Mouse (Mus musculus): ENCODE data around the gene Gm9767. TPM values are rescaled to one million over a fixed set of nuclear protein-coding genes. Genes with fewer than 3 reads are reported as not detected.
A peak's percentile ranks its signal among the peaks of the same experiment; 100 is the strongest.

Gene Gm9767
- polyA plus RNA-seq, 2 experiments: 0.63 to 1.3 TPM

- no peak for TF ChIP-seq POLR2A (IDR thresholded peaks at IDR 0.05; ENCODE audit: borderline replicate concordance, extremely low read depth, insufficient read depth, insufficient read length)
- ATAC-seq (ENCODE audit: low FRiP score, low read depth) (no peak), DNase-seq (ENCODE audit: low spot score) (no peak)
- H3K4me1 ChIP-seq (ENCODE audit: control insufficient read depth, insufficient read depth, low read length): no peaks in the 10 kb centered on the region
- no peak overlapping the region for H3K9ac ChIP-seq (ENCODE audit: low read depth, low read length, severe bottlenecking)
- 87% methylated on average over 5 of the region's 5 CpGs for WGBS
- H3K4me2 ChIP-seq (replicated peaks; ENCODE audit: low read depth, low read length, severe bottlenecking): no peak overlapping the region
- no peaks in the 10 kb centered on the region for H3K27me3 ChIP-seq (ENCODE audit: control insufficient read depth, insufficient read depth, low read length)
- no peak overlapping the region for H3K27ac ChIP-seq (replicated peaks; ENCODE audit: low read depth, low read length)
- no peaks in the 10 kb centered on the region for H3K9me3 ChIP-seq (ENCODE audit: control insufficient read depth, low read length)
- no peaks in the 10 kb centered on the region for H3K36me3 ChIP-seq (ENCODE audit: control insufficient read depth, insufficient read depth, low read length)
- no peak overlapping the region for H3K4me3 ChIP-seq (replicated peaks; ENCODE audit: low read length)
Measured at GRCm38 (mm10) chr10:26071986-26072385, 6.1 kb upstream of the Gm9767 start.

- no peak overlapping the region for H3K9ac ChIP-seq (ENCODE audit: low read depth, low read length, severe bottlenecking)
- no peak for TF ChIP-seq POLR2A (IDR thresholded peaks at IDR 0.05; ENCODE audit: borderline replicate concordance, extremely low read depth, insufficient read depth, insufficient read length)
- H3K4me1 ChIP-seq (ENCODE audit: control insufficient read depth, insufficient read depth, low read length): no peaks in the 10 kb centered on the region
- 81% methylated on average over 9 of the region's 9 CpGs for WGBS
- peak overlapping the region; percentile 53 for H3K4me3 ChIP-seq (replicated peaks; ENCODE audit: low read length)
- no peaks in the 10 kb centered on the region for H3K36me3 ChIP-seq (ENCODE audit: control insufficient read depth, insufficient read depth, low read length)
- H3K9me3 ChIP-seq (ENCODE audit: control insufficient read depth, low read length): no peaks in the 10 kb centered on the region
- H3K4me2 ChIP-seq (replicated peaks; ENCODE audit: low read depth, low read length, severe bottlenecking): no peak overlapping the region
- no peak overlapping the region for H3K27ac ChIP-seq (replicated peaks; ENCODE audit: low read depth, low read length)
- no peaks in the 10 kb centered on the region for H3K27me3 ChIP-seq (ENCODE audit: control insufficient read depth, insufficient read depth, low read length)
- no peak for ATAC-seq (ENCODE audit: low FRiP score, low read depth)
- DNase-seq (ENCODE audit: low spot score): no peak
Measured at GRCm38 (mm10) chr10:26076949-26077348, 1.1 kb upstream of the Gm9767 start.

GRCm38 (mm10) chr10:26078521-26079142 is 577 bp downstream of the Gm9767 start, which contains the start of gene Tmem200a:
TSS of gene Tmem200a (minus strand) at chr10:26079052.
- DNase-seq (ENCODE audit: low spot score) (peak; percentile 81), ATAC-seq (ENCODE audit: low FRiP score, low read depth) (peak; percentile 90)
- TF ChIP-seq POLR2A (IDR thresholded peaks at IDR 0.05; ENCODE audit: borderline replicate concordance, extremely low read depth, insufficient read depth, insufficient read length): no peak
- WGBS: under 1% methylated on average over 41 of the region's 46 CpGs
- H3K4me2 ChIP-seq (replicated peaks; ENCODE audit: low read depth, low read length, severe bottlenecking): peak within 1 kb of the TSS; percentile 97
- H3K9ac ChIP-seq (ENCODE audit: low read depth, low read length, severe bottlenecking): peak within 1 kb of the TSS; percentile 66
- H3K4me1 ChIP-seq (ENCODE audit: control insufficient read depth, insufficient read depth, low read length): no peaks in the 10 kb centered on the region
- H3K36me3 ChIP-seq (ENCODE audit: control insufficient read depth, insufficient read depth, low read length): no peaks in the 10 kb centered on the region
- no peaks in the 10 kb centered on the region for H3K27me3 ChIP-seq (ENCODE audit: control insufficient read depth, insufficient read depth, low read length)
- H3K9me3 ChIP-seq (ENCODE audit: control insufficient read depth, low read length): no peaks in the 10 kb centered on the region
- H3K4me3 ChIP-seq (replicated peaks; ENCODE audit: low read length): peak within 1 kb of the TSS; percentile 53
- H3K27ac ChIP-seq (replicated peaks; ENCODE audit: low read depth, low read length): no peak within 1 kb of the TSS

GRCm38 (mm10) chr10:26079678-26080077 is 1.6 kb downstream of the Gm9767 start:
- ATAC-seq (ENCODE audit: low FRiP score, low read depth) (no peak), DNase-seq (ENCODE audit: low spot score) (no peak)
- Histone ChIP-seq H3K9ac (ENCODE audit: low read depth, low read length, severe bottlenecking) (no peak overlapping the region), H3K9me3 (ENCODE audit: control insufficient read depth, low read length) (no peaks in the 10 kb centered on the region), H3K4me3 (replicated peaks; ENCODE audit: low read length) (no peak overlapping the region), H3K4me2 (replicated peaks; ENCODE audit: low read depth, low read length, severe bottlenecking) (no peak overlapping the region), H3K36me3 (ENCODE audit: control insufficient read depth, insufficient read depth, low read length) (no peaks in the 10 kb centered on the region), H3K27ac (replicated peaks; ENCODE audit: low read depth, low read length) (no peak overlapping the region), H3K4me1 (ENCODE audit: control insufficient read depth, insufficient read depth, low read length) (no peaks in the 10 kb centered on the region), H3K27me3 (ENCODE audit: control insufficient read depth, insufficient read depth, low read length) (no peaks in the 10 kb centered on the region)
- no peak for TF ChIP-seq POLR2A (IDR thresholded peaks at IDR 0.05; ENCODE audit: borderline replicate concordance, extremely low read depth, insufficient read depth, insufficient read length)
- WGBS: 73% methylated on average over 3 of the region's 3 CpGs

- Histone ChIP-seq H3K27ac (replicated peaks; ENCODE audit: low read depth, low read length) (no peak overlapping the region), H3K36me3 (ENCODE audit: control insufficient read depth, insufficient read depth, low read length) (no peaks in the 10 kb centered on the region), H3K4me1 (ENCODE audit: control insufficient read depth, insufficient read depth, low read length) (no peaks in the 10 kb centered on the region), H3K4me2 (replicated peaks; ENCODE audit: low read depth, low read length, severe bottlenecking) (no peak overlapping the region), H3K27me3 (ENCODE audit: control insufficient read depth, insufficient read depth, low read length) (no peaks in the 10 kb centered on the region), H3K9me3 (ENCODE audit: control insufficient read depth, low read length) (no peaks in the 10 kb centered on the region), H3K4me3 (replicated peaks; ENCODE audit: low read length) (no peak overlapping the region), H3K9ac (ENCODE audit: low read depth, low read length, severe bottlenecking) (no peak overlapping the region)
- no peak for ATAC-seq (ENCODE audit: low FRiP score, low read depth)
- 61% methylated on average over 4 of the region's 4 CpGs for WGBS
- TF ChIP-seq POLR2A (IDR thresholded peaks at IDR 0.05; ENCODE audit: borderline replicate concordance, extremely low read depth, insufficient read depth, insufficient read length): no peak
- no peak for DNase-seq (ENCODE audit: low spot score)
Measured at GRCm38 (mm10) chr10:26082081-26082480, 4.0 kb downstream of the Gm9767 start.
